Mouse (Mus musculus): ENCODE measurements at regions not wholly inside any gene's neighbourhood (a gene's known extent, or its start where the extent isn't known, plus 50 kb on each side); places are given as distances from the start of the nearest gene placed in this dataset.
A peak's percentile ranks its signal among the peaks of the same experiment; 100 is the strongest.

- DNase-seq (ENCODE audit: low spot score) = peak; percentile 58
Observed at GRCm38 (mm10) chr15:26469901-26470383, 161.1 kb downstream of the March11 start.

GRCm38 (mm10) chr15:26487378-26487777 is 178.5 kb downstream of the March11 start:
- DNase-seq (ENCODE audit: low spot score) = no peak

Measured in lung, postnatal 25 days (tissue).